Mouse (Mus musculus) kidney, adult 2 months (tissue): ENCODE data around the gene Gtf3c2.

Source experiments
- CTCF ChIP-seq: fragments of 200-500 bp; conservative IDR thresholded peaks from 2 replicates; pipeline ENCODE4 v1.5.1; 2011; ENCODE audit warnings: low read depth, mild to moderate bottlenecking, control low read depth, low read length, moderate library complexity, mixed read lengths; ENCODE audit not compliant: insufficient read depth, insufficient read length
- POLR2A ChIP-seq: fragments of 200-500 bp; IDR thresholded peaks from one replicate; pipeline ENCODE4 v1.6.1; 2011; ENCODE audit warnings: low read depth, low read length, control low read depth

- TF ChIP-seq CTCF (no peak), POLR2A (no peak)
Observed at GRCm38 (mm10) chr5:31199321-31199892, 19.5 kb upstream of the Gtf3c2 start.
